Mouse (Mus musculus) kidney, adult 2 months (tissue): ENCODE measurements at regions not wholly inside any gene's neighbourhood (a gene's known extent, or its start where the extent isn't known, plus 50 kb on each side); places are given as distances from the start of the nearest gene placed in this dataset.

Experiments
- CTCF ChIP-seq: fragments of 200-500 bp; conservative IDR thresholded peaks from 2 replicates; pipeline ENCODE4 v1.5.1; 2011; ENCODE audit warnings: low read depth, mild to moderate bottlenecking, control low read depth, low read length, moderate library complexity, mixed read lengths; ENCODE audit not compliant: insufficient read depth, insufficient read length
- POLR2A ChIP-seq: fragments of 200-500 bp; IDR thresholded peaks from one replicate; pipeline ENCODE4 v1.6.1; 2011; ENCODE audit warnings: low read depth, low read length, control low read depth

DNA sequence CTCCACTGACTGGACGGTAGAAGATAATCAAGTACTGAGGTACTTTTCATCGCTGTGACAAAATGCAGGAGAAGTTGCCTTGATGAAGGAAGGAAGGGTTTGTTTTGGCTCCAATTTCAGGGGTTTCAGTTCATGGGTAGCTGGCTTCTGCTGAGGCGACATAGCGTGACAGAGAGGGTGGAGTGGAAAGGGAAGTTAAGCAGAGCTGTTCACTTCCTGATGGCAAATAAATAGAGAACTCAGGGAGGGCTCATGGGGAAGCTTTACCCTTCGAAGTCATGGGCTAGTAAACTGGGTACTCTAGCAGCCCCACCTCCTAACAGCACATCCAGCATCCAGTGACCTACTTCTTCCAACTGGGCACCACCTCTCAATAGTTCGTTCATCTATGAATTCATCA, 61.2 kb upstream of the Rnf138rt1 start:
- TF ChIP-seq CTCF = no peak
- no peak for TF ChIP-seq POLR2A
